Mouse (Mus musculus) hindbrain, postnatal 0 days (tissue): ENCODE data around the gene Wdr78. TPM values are rescaled to one million over a fixed set of nuclear protein-coding genes. Genes with fewer than 3 reads are reported as not detected.
A peak's percentile ranks its signal among the peaks of the same experiment; 100 is the strongest.

Experiments used
- ATAC-seq: fragments of 200-750 bp; cut with Nextera tagmentation; 2 replicates; pipeline ENCODE4 v1.8.0; 2017; ENCODE audit warnings: mild to moderate bottlenecking, moderate TSS enrichment, moderate library complexity
- DNase-seq: peaks from one replicate; pipeline ENCODE4 v3.0.0-alpha.2; 2015; ENCODE audit warnings: low spot score
- H3K27ac ChIP-seq: fragments of 300-500 bp; sonication (generic); 2 replicates; pipeline ENCODE4 v1.5.1; 2014; ENCODE audit warnings: mild to moderate bottlenecking
- H3K27me3 ChIP-seq: fragments of 300-500 bp; sonication (generic); 2 replicates; pipeline ENCODE4 v1.6.1; 2014; ENCODE audit warnings: low read length, mixed read lengths; ENCODE audit not compliant: insufficient read depth
- H3K36me3 ChIP-seq: fragments of 300-500 bp; sonication (generic); 2 replicates; pipeline ENCODE4 v1.6.1; 2014; ENCODE audit warnings: low read length, mixed read lengths; ENCODE audit not compliant: insufficient read depth
- H3K4me1 ChIP-seq: fragments of 300-500 bp; sonication (generic); 2 replicates; pipeline ENCODE4 v1.6.1; 2014; ENCODE audit warnings: antibody characterized with exemption, low read length, mixed read lengths; ENCODE audit not compliant: insufficient read depth
- H3K4me2 ChIP-seq: fragments of 300-500 bp; sonication (generic); 2 replicates; pipeline ENCODE4 v1.6.1; 2014; ENCODE audit warnings: low read depth, mild to moderate bottlenecking, low read length, moderate library complexity, mixed read lengths
- H3K4me3 ChIP-seq: fragments of 300-500 bp; sonication (generic); 2 replicates; pipeline ENCODE4 v1.5.1; 2014; ENCODE audit warnings: low read length
- H3K9ac ChIP-seq: fragments of 300-500 bp; sonication (generic); replicated peaks from 2 replicates; pipeline ENCODE4 v1.6.1; 2014; ENCODE audit warnings: mild to moderate bottlenecking, low read length, moderate library complexity, mixed read lengths
- H3K9me3 ChIP-seq: fragments of 300-500 bp; sonication (generic); 2 replicates; pipeline ENCODE4 v1.6.1; 2016; ENCODE audit warnings: low read length, mixed read lengths
- CTCF ChIP-seq: IDR thresholded peaks from 2 replicates; pipeline ENCODE4 v1.5.1; 2016; ENCODE audit warnings: antibody characterized with exemption, control low read depth, low read depth
- WGBS: fragments of 180-500 bp; shearing (Covaris S2); extraction: QIAGEN DNeasy Blood & Tissue Kit; methylation state at CpG from one replicate; pipeline ENCODE4 v1.1.7; 2014; 5-methylcytosine and 5-hydroxymethylcytosine counted together
- polyA plus RNA-seq: library from polyadenylated mRNA; unstranded; fragments of >200 nt; fragmentation: Nextera tagmentation; extraction: Ambion mirVana; gene quantifications from 2 replicates; pipeline ENCODE4 v1.2.1, GENCODE M21; 2015
- total RNA-seq: library from RNA; depleted of rRNA; stranded (reverse); fragments of >200 nt; gene quantifications from 2 replicates; pipeline ENCODE4 v1.2.3, GENCODE M21; 2014

Wdr78 gene
- total and polyA plus RNA-seq, 2 experiments from 2014 or later = 2.8 to 4.2 TPM

GRCm38 (mm10) chr4:103123086-103123485 lies 8.7 kb upstream of the Wdr78 start:
- no peak for DNase-seq
- 66% methylated on average over 2 of the region's 2 CpGs for WGBS
- TF ChIP-seq CTCF = no peak
- no peaks in the 10 kb centered on the region for H3K36me3 ChIP-seq
- H3K4me1 ChIP-seq = no peaks in the 10 kb centered on the region
- ATAC-seq = no peak
- no peak overlapping the region for H3K4me3 ChIP-seq
- no peaks in the 10 kb centered on the region for H3K9me3 ChIP-seq
- no peaks in the 10 kb centered on the region for H3K27me3 ChIP-seq
- no peak overlapping the region for H3K27ac ChIP-seq
- no peak overlapping the region for H3K4me2 ChIP-seq
- no peak overlapping the region for H3K9ac ChIP-seq

- ATAC-seq = no peak
- WGBS = 87% methylated on average over 9 of the region's 9 CpGs
- no peak for TF ChIP-seq CTCF
These were observed 6.6 kb upstream of the Wdr78 start for GRCm38 (mm10) chr4:103120874-103121389.

GRCm38 (mm10) chr4:103120395-103120794 lies 6.0 kb upstream of the Wdr78 start:
- H3K4me3 ChIP-seq = peak overlapping the region; percentile 88
- no peaks in the 10 kb centered on the region for H3K27me3 ChIP-seq
- ATAC-seq (no peak), DNase-seq (no peak)
- no peaks in the 10 kb centered on the region for H3K9me3 ChIP-seq
- H3K27ac ChIP-seq = no peak overlapping the region
- no peak for TF ChIP-seq CTCF
- H3K4me1 ChIP-seq = no peaks in the 10 kb centered on the region; the same call in 1 of the 2 replicates
- H3K4me2 ChIP-seq = peak overlapping the region; percentile 91
- no peak overlapping the region; the same call in 1 of the 2 replicates for H3K9ac ChIP-seq
- WGBS = 41% methylated on average over 3 of the region's 3 CpGs
- H3K36me3 ChIP-seq = 0 out of 2 replicates have a peak, but pooled peaks cover 3% of the 10 kb centered on the region

More at GRCm38 (mm10) chr4:103120874-103121389, 6.6 kb upstream of the Wdr78 start:
- H3K4me1 ChIP-seq = no peaks in the 10 kb centered on the region; the same call in 1 of the 2 replicates
- H3K9ac ChIP-seq = no peak overlapping the region
- H3K27me3 ChIP-seq = no peaks in the 10 kb centered on the region
- H3K9me3 ChIP-seq = no peaks in the 10 kb centered on the region
- no peak for DNase-seq
- H3K4me3 ChIP-seq = no peak overlapping the region
- no peak overlapping the region for H3K27ac ChIP-seq
- 0 out of 2 replicates have a peak, but pooled peaks cover 3% of the 10 kb centered on the region for H3K36me3 ChIP-seq
- H3K4me2 ChIP-seq = peak overlapping the region; percentile 91

GRCm38 (mm10) chr4:103120028-103120384 lies 5.7 kb upstream of the Wdr78 start:
- ATAC-seq (no peak), DNase-seq (peak; percentile 4)
- H3K36me3 ChIP-seq = 0 out of 2 replicates have a peak, but pooled peaks cover 3% of the 10 kb centered on the region
- H3K27ac ChIP-seq = peak overlapping the region; percentile 90
- TF ChIP-seq CTCF = no peak
- peak overlapping the region; percentile 88 for H3K4me3 ChIP-seq
- no peaks in the 10 kb centered on the region; the same call in 1 of the 2 replicates for H3K4me1 ChIP-seq
- H3K4me2 ChIP-seq = peak overlapping the region; percentile 91
- peak overlapping the region; percentile 91 for H3K9ac ChIP-seq
- no peaks in the 10 kb centered on the region for H3K9me3 ChIP-seq
- 12% methylated on average over 4 of the region's 4 CpGs for WGBS
- H3K27me3 ChIP-seq = no peaks in the 10 kb centered on the region

- no peaks in the 10 kb centered on the region for H3K27me3 ChIP-seq
- peak overlapping the region; percentile 91 for H3K4me2 ChIP-seq
- H3K27ac ChIP-seq = peak overlapping the region; percentile 90
- H3K4me3 ChIP-seq = peak overlapping the region; percentile 88
- H3K9ac ChIP-seq = peak overlapping the region; percentile 91
- DNase-seq (peak; percentile 88), ATAC-seq (peak; percentile 67)
- no peaks in the 10 kb centered on the region for H3K9me3 ChIP-seq
- TF ChIP-seq CTCF = no peak
- no peaks in the 10 kb centered on the region; the same call in 1 of the 2 replicates for H3K4me1 ChIP-seq
- 0 out of 2 replicates have a peak, but pooled peaks cover 3% of the 10 kb centered on the region for H3K36me3 ChIP-seq
- 4% methylated on average over 72 of the region's 111 CpGs for WGBS
These were observed 5.1 kb upstream of the Wdr78 start for GRCm38 (mm10) chr4:103119229-103120027.

GRCm38 (mm10) chr4:103118888-103119228 lies 4.5 kb upstream of the Wdr78 start:
- ATAC-seq (no peak), DNase-seq (no peak)
- Histone ChIP-seq H3K27ac (peak overlapping the region; percentile 90), H3K4me3 (peak overlapping the region; percentile 88), H3K36me3 (0 out of 2 replicates have a peak, but pooled peaks cover 3% of the 10 kb centered on the region), H3K27me3 (no peaks in the 10 kb centered on the region), H3K4me2 (peak overlapping the region; percentile 91), H3K4me1 (no peaks in the 10 kb centered on the region; the same call in 1 of the 2 replicates), H3K9me3 (no peaks in the 10 kb centered on the region), H3K9ac (peak overlapping the region; percentile 91)
- TF ChIP-seq CTCF = no peak
- WGBS = 1% methylated on average over 14 of the region's 15 CpGs

- no peaks in the 10 kb centered on the region for H3K27me3 ChIP-seq
- DNase-seq = no peak
- peak overlapping the region; percentile 64 for H3K4me3 ChIP-seq
- peak overlapping the region; percentile 83 for H3K9ac ChIP-seq
- H3K27ac ChIP-seq = peak overlapping the region; percentile 99
- H3K4me2 ChIP-seq = peak overlapping the region; percentile 85
- no peak for TF ChIP-seq CTCF
- H3K9me3 ChIP-seq = no peaks in the 10 kb centered on the region
- ATAC-seq = no peak
- 13% methylated on average over 11 of the region's 11 CpGs for WGBS
- H3K36me3 ChIP-seq = 0 out of 2 replicates have a peak, but pooled peaks cover 3% of the 10 kb centered on the region
- H3K4me1 ChIP-seq = peaks cover 11% of the 10 kb centered on the region
These were observed 953 bp downstream of the Wdr78 start for GRCm38 (mm10) chr4:103113402-103113801.
